Mouse (Mus musculus) stomach, postnatal 0 days (tissue): Measurements from ENCODE around the gene Sun1.

Experiments used
- CTCF ChIP-seq: IDR thresholded peaks from 2 replicates; pipeline ENCODE4 v1.5.1; 2016; ENCODE audit warnings: antibody characterized with exemption, low read depth, mild to moderate bottlenecking, moderate library complexity
- EP300 ChIP-seq: optimal IDR thresholded peaks from 2 replicates; pipeline ENCODE3; 2016; ENCODE audit warnings: antibody characterized with exemption

GRCm38 (mm10) chr5:139198779-139199178 is 1.7 kb upstream of the Sun1 start:
- TF ChIP-seq CTCF (no peak), EP300 (no peak)
